Mouse (Mus musculus) kidney, postnatal 4 days (tissue): ENCODE measurements at regions not wholly inside any gene's neighbourhood (a gene's known extent, or its start where the extent isn't known, plus 50 kb on each side); places are given as distances from the start of the nearest gene placed in this dataset.

Experiments
- DNase-seq, 2 experiments: peaks; one replicate each; pipeline ENCODE4 v3.0.0; 2021; ENCODE audit warnings: mixed read lengths in 2 of 2

GRCm38 (mm10) chr2:21044007-21044406, 75.3 kb upstream of the Arhgap21 start:
- DNase-seq: no peak

- DNase-seq: no peak
These were observed 74.6 kb upstream of the Arhgap21 start for GRCm38 (mm10) chr2:21043302-21043701.

DNA sequence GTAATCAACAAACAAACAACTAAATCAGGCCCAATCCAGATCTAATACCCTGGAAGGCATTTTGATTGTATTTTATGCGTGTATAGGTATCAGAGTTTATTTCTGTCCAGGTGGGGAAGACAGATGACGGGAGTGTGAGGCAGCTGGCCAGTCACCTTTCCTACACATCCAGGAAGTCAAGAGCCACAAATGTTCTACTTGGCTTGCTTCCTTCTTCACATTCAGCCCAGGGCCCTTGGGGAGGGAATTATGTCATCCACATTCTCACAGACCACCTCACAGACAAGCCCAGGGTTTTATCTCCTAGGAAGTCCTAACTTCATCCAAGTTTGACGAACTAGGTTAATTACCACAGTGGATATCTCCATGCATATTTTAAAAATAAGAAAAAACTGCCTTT, 68.9 kb upstream of the Arhgap21 start:
- DNase-seq: no peak

DNA sequence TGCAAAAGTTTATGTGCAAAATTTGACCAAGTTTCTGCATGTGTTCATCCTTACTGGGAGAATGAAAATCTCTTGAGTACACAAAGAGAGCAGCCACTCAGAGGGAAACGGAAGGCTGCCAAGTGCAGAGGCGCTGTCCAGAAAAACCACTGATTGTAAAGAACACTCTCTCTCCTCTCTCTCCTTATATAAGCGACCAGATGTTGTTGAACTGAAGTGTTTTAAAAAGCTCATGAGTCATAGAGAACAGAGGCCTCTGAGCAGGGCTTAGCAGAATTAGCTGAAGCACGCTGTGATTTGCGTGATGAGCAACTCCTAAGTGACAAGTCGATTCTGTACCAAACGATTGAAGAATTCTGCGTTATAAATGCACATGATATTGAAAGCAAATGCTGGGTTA, 68.5 kb upstream of the Arhgap21 start:
- peak; percentile 26 to 43 for DNase-seq

GRCm38 (mm10) chr2:21035884-21036648, 67.4 kb upstream of the Arhgap21 start:
- DNase-seq: no peak

- no peak for DNase-seq
These were observed 66.0 kb upstream of the Arhgap21 start for GRCm38 (mm10) chr2:21034651-21035050.

DNA sequence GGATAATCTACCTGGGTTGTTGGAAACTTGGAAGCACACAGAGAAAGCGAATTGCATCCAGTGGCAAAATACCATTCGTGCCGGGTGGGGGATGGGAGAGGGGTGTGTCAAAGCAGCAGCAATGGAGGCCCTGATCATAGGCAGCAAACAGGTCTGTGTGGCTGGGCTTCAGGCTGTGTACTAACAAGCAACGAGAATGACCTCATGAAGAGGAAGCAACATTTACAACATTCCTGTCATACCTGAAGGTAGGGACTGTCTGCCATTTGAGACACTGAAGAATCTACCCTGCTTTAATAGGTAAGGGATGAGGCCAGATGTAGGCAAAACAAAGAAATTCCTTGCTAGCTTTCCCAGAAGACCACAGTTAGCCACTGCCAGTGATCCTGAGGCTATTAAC, 62.0 kb upstream of the Arhgap21 start:
- no peak for DNase-seq

- DNase-seq: no peak
These were observed 60.8 kb upstream of the Arhgap21 start for GRCm38 (mm10) chr2:21029391-21030010.

- DNase-seq: peak; percentile 18 to 19
These were observed 59.9 kb upstream of the Arhgap21 start for GRCm38 (mm10) chr2:21028605-21029004.

- DNase-seq: no peak
These were observed 49.9 kb upstream of the Arhgap21 start for GRCm38 (mm10) chr2:21018535-21018934.
